Mouse (Mus musculus): Measurements from ENCODE around the gene Ptprj.
"Not testable (repeated sequence)": the region's sequence is repeated elsewhere in the genome, so short reads cannot be mapped to it uniquely, and the experiment has no call there.

The Ptprj gene

DNA sequence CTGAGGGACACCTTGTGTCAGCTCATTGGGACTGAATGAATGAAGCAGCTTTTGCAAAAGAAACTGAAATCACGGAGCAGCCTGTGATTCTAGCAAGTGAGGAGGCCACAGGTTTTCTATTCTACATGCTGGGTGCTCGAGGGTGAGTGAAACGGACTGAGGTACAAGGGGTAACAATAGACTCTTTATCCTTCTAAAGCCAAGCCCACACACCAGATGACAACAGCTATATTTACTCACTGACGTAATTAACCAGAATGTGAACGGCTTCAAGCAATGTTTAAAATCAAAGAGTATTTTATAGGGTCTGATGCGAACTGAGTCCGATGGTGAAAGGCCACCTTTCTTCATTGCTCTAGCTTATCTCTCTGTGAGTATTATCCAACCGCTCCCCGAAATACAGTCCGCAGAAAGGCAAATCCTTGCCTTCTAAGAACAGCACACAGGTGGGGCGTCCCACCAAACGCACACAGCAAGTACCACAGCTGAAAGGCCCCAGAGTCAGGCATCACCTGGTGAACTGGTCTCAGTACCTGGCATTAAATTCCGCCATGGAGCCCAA lies 99.6 kb downstream of the Ptprj start:
- no peak for DNase-seq (ENCODE audit: low spot score)

DNA sequence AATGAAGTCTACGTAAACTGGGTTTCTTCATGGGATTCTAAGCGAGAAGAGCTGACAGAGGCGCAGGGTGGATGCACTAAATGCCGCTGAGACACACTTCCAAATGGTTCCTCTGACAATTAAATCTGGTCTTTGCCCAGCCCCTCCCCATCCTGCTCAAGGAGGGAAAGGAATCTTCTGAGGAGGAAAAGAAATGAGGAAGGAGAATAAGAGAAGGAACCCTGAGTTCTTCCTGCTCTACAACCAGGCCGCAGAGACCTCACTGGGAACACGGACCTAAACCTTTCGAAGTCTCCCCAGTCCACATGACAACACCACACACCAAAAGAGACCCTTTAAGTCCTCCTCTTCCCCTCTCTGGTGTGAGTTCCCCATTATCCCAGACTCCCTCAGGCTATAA lies 101.9 kb downstream of the Ptprj start:
- DNase-seq (ENCODE audit: low spot score), result no peak

DNA sequence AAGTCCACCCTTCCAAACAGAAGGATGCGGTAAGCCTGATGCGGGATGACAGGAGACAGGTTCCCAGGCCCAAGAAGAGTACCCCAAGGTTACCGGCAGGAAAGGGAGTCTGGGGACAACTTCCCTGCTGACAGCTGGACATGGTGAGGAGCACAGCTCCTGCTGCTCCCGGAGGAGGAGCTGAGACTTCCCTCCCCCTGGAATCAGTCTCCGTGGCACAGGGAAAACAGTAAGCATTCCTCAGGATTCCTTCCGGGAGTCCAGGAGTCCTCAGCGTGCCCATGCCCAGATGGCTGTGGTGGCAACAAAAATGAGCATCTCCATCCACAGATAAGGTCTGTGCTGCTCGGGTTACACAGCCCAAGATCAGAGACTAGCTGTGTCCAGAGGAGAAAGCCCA lies 102.8 kb downstream of the Ptprj start:
- no peak for DNase-seq (ENCODE audit: low spot score)

DNA sequence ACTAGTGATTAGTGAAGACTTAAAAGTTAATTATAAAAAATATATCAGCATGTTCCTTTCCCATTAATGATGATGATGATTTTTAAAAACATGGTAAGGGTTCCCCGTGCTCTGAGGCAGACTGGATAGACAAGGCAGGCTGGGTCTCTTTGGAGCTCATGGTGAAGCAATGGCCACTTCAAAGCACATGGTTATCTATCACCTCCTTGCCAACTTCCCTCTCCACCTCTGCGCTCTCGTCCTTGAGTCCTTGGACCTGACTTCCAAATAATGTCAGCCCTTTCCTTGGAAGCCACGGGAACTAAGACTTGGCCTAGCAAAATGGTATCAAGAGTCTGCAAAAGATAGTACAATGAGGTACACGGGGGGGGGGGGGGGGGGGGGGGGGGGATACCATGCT lies 103.7 kb downstream of the Ptprj start:
- no peak for DNase-seq (ENCODE audit: low spot score)

DNA sequence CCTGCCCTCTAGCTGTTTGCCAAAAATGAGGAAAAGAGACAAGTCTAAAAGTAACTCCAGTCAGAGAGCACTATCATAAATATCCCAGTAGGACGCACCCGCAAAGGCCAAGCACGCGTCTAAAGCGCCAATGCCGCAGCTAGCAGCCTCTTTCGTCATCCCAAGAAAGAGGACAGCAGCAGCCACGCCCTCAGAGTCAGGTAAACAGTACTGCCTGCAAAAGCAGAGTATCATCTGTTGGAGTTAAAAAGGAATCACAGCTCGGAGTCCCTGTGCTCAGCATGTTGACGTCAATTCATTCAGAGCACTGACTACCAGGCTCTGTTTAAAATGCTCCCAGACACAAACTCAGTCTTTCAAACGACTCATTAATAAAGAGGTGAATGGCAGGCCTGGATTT lies 104.1 kb downstream of the Ptprj start:
- no peak for DNase-seq (ENCODE audit: low spot score)

DNA sequence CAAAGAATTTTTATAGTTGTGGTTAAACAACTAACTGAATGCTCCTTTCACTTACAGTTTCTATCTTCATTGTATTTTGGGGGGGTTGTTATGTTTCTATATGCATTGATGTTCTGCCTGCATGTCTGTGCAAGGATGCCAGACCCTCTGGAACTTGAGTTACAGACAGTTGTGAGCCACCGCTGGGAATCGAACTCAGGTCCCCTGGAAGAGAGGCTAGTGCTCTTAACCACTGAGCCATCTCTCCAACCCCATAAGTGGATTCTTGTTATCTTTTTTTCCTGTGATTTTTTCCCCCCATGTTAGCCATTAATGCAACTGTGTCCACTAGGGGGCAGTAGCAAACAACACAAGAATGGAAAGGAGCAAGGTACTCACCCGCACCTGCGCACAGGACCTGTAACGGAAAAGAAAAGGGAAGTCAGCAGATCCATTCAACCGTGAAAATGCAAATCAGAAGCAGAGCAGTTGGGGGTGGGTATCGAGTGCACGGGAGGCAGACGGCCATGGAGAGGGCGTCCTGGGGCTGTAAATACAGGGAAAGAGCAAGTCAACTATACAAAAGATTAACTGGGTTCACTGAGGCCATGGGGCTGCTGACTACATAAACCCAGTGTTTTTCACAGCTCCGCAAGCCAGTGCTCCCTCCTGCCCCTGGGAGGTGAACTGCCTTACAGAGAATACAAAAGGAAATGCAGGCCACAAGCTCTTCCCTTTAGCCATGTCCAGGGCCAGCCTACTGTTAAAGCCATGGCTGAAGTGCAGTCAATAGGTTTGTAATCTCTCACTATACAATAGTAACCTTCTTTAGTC lies 105.6 kb downstream of the Ptprj start:
- peak; percentile 80 for DNase-seq (ENCODE audit: low spot score)

DNA sequence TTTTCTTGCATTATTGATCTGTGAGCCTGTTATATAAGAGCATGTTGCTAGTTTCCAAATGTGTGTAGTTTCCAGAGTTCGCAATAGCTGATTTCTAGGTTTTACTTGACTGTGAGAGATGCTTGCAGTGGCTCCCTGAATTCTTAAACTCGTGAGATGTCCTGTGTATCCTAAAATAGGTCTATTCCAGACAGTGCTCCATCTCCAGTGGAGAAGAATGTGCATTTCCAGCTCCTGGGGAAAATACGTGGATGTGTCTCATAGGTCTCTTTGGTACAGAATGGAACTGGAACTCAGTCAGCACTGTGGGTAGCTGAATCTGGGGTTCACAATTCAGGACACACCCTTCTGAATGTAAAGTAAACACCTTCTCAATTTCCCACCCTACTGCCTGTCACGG lies 107.7 kb downstream of the Ptprj start:
- no peak for DNase-seq (ENCODE audit: low spot score)

DNA sequence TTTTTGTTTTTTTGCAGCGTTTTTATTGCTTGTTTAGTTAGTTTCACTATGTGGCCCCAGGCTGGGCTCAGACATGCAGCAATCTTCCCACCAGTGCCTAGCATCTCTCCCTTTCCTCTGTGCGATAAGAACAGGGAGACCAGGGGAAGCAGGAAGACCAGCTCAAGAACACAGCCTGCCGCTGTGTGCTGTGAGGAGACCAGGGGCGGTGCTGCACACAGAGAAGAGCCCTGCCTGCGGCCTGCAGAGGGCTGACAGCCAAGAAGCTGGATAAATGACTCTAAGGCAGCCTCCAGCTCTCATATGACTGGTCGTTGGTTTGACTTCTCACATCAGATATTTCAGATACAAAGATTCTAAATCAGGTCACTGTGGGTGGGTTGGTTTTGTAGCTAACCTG lies 110.3 kb downstream of the Ptprj start:
- DNase-seq (ENCODE audit: low spot score), result no peak

DNA sequence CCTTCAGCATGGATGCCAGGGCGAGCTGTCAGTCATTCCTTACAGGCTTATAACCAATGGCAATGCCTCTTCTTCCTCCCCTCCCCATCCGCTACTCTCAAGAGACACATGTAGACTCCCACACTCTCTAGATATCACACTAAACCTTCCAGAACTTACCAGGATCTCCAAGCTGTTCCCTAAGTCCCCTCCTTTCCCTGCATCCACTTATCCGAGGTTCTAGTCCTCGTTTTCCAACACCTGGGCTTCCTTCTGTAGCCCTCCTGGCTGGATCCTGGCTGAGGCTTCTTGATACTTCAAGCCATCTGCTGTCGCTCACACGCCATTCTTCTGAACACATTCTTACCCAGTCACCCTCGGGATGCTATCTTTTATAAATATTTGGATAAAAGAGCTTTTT lies 114.0 kb downstream of the Ptprj start:
- no peak for DNase-seq (ENCODE audit: low spot score)

DNA sequence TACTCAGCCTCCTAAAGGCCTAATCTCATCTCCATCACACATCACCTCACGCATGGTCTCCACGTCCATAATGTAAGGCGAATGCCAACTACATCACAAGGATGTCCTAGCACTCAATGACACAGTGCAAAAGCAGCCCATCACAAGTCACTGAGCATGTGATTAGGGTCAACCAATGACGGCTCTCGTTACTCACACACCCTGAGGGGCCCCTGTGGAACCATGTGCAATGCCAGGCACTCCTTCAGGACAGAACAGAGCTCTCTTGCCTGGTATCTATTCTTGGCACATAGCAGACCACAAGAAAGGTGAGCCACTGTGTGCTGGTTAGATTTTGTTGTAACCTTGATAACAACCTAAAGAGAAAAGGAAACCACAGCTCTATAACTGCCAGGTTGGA lies 116.7 kb downstream of the Ptprj start:
- DNase-seq (ENCODE audit: low spot score), result no peak

DNA sequence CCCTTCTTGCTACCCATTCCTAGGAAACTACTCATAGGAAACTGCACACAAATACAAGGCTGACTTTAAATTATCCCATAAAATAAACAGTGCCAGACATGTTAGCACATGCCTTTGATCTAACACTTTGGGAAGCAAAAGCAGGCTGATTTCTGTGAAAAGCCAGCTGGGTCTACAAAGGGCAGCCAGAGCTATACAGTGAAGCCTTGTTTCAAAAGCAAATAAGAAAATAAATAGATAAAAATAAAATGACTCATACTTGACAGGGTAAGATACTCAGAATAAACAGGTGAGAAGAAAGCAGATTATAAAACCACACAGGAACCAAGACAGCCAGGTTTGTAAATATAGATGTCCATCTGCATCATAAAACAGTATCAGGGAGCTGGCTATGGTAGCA lies 118.2 kb downstream of the Ptprj start:
- no peak for DNase-seq (ENCODE audit: low spot score)

DNA sequence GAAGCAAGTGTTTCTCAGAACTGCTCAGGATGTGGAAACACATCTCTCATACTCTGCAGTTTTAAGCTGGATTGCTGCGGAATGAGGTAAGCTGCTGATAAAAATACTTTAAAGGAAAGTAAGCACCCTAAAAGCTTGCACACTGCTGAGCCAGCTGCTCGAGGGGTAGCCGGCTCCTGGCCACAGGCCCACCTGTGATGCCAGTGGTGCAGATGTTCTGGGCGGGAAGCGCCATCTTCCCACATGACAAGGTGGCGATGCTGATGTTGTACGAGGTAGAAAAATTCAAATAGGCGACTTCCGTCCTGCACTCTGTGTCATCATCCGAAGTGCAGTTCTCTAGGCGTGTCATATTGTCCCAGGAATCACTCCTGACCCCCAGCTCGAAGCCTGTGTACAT lies 122.5 kb downstream of the Ptprj start:
- no peak for DNase-seq (ENCODE audit: low spot score)

DNA sequence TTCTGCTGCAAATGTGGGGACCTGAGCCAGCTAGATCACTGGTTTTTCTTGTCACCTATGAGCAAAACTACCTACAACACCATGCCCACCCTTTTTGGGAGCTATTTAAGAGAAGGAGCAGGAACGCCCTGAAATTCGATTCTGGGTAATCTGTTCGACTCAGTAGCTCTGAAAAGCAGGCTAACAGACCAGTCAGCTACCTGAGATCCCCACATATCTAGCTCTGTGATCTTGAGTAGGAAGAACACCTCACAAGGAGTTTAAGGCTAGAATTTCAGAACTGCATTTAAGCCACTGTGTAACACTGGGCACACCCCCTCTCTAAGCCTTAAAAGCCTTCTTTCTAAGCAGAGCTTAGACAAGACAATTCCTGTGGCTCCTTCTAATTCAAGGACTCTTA lies 128.1 kb downstream of the Ptprj start:
- no peak for DNase-seq (ENCODE audit: low spot score)

DNA sequence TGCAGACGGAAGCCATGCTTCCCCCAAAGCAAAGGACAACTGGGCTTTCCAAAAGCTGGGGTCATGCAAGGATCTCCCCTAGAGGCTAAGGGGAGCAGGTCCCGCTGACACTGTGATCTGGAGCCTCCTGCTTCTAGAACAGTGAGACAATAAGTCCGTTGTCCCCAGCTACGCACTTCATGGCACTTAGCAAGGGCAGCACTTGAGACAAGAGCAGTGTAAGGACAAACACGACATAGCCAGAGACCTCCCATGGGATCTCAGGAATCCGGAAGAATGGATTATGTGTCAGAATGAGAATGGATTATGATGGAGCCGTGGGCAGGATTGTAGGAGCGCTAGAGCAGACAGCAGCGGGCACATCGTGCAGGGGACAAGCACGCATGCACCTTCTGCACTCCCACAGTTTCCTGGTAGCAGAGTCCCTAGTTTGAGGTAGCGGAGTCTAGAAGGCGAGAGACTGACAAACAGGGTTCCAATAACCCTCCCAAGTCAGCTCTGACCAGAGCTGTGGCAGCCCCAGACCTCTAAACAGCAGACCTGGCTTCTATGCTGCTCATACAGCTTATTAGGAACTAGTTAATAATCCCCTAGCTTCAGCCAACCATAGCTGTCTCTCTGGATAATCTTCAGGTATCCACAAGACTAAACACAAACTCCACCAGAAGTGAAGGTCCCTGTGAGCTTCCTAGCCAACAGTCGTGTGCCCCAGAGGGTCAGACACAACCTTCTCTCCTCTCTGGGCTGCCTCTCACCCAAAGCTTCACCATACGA lies 131.3 kb downstream of the Ptprj start:
- no peak for DNase-seq (ENCODE audit: low spot score)

DNA sequence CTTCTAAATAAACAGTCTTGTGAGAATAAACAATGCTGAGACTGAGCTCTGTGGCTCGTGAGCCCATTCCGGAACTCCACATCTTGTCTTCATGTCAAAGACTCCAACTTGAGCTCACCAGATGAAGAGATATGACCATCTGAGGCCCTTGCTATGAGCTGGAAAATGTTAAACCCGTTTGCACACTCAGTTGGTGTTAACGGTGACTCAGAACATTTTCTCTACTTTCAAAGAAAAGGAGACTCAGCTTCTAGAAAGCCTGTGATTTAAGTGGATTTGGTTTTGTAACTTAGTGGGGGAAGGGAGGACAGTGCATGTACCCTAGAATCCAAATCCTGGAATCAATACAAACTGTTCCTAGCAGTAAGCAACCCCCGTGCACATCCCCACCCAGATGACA lies 136.6 kb downstream of the Ptprj start:
- no peak for DNase-seq (ENCODE audit: low spot score)

DNA sequence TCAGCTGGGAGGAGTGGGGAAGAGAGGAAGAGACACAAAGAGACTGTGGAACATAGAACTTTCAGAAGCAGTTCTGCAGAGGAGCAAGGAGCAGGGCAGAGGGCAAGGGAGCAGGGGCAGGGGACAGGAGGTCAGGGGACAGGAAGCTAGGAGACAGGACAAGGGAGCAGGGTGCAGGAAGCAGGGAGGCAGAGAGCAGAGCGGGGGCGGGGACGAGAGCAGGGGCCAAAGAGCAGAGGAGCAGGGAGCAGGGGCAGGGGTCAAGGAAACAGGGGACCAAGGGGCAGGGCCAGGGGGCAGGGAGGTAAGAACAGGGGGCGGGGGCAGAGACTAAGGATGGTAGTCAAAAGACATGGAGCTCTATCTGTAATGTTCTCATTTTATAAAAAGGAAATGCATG lies 138.6 kb downstream of the Ptprj start:
- not testable (repeated sequence) for DNase-seq (ENCODE audit: low spot score)

DNA sequence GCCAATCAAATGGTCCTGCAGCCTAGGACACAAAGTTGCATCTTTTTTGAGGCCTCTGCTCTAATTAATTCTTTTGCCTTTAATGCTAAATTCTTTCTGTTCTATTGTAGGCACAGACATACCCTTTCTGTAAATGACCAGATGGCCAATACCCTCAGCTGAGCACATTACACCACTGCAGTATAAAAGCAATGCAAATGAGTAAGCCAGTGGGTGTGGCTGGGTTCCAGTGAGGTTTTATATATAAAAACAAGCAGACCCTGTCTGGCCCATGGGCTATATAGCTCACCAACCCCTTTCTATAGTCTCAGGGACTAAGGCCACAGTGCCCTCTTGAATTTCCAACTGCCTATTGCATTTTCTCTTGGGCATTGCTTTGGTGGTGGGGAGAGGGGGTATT lies 140.3 kb downstream of the Ptprj start:
- DNase-seq (ENCODE audit: low spot score), result not testable (repeated sequence)

DNA sequence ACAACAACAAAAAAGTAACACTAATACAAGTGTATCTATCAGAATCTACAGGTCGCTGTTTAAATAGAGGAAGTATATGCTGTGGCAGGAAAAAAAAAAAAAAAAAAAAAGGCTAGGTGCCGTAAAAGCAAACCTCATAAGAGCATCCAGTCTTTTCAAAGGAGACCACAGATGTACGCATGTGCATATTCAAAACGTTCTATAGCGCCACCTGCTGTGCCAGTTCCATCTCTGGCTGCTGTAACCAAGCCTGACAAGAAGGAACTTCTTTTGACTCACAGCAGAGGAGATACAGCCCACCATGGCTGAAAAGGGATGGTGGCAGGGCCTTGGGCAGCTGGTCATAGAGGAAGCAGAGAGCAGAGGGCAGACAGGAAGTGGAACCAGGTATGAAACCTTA lies 143.0 kb downstream of the Ptprj start:
- not testable (repeated sequence) for DNase-seq (ENCODE audit: low spot score)

DNA sequence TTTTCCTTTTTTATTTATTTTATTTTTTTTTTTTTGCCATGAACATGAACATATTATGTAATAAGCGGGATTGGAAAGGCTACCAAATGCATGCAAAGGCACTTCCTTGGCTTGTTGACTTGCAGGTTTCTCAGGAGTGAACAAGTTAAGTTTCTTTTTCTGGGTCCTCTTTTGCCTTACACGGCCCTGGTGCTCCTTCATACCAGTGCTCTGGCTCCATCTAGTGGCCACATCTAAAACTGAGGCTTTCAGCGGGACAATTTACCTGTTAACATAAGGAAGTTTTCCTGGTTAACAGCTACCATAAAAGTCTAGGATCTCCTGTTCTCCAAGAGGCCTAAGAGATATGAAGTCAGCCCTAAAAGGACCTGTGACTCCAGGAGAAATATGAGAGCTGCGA lies 150.7 kb downstream of the Ptprj start:
- not testable (repeated sequence) for DNase-seq (ENCODE audit: low spot score)

DNA sequence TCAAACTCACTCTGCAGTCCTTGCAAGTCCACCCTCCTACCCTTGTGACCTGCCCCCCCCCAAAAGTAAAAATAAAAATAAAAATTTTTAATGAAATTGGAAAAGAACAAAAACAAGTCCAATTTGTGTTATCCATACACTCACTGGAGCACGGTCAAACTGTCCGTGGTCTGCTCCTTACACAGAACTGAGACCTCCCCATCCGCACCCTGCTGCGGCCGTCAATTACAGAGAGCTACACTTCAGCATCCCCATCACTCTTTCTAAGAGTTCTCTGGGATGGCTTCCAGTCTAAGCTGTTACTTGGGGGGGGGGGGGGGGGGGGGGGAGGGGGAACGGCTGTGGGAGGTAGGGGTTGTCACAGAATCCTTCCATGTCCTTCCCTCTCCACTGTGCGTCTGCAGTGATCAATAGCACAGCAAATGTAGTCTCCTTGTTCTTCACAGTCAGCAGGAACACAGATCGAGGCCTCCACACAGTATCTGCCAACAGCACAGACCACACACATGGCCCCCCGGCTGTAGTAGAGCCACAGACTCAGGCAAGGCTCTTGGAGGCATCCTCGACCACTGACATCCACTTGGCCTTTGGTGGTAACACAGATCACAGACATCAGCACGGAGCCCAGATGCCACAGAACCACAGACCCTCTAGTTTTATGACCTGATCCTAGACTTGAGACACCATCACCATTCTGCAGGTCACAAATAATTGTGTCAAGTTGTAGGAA lies 151.3 kb downstream of the Ptprj start:
- DNase-seq (ENCODE audit: low spot score), result not testable (repeated sequence)

DNA sequence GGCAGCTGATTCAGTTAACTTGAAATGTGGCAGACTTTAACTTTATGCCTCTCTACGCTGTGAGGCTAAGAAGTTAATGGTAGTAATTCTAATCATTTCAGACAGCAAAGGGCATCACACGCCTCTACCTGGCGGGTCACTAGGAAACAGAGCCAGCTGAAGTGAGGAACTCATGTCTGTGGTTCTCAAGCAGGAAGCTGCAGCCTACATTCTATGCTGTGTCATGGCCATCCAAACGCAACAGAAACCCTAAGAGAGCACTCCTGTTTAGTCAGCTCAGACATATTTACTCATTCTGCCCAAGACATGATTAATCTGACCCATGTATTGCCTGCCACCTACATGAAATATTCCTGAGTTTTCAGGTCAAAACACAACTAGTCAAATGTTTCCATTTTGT lies 155.5 kb downstream of the Ptprj start:
- not testable (repeated sequence) for DNase-seq (ENCODE audit: low spot score)

DNA sequence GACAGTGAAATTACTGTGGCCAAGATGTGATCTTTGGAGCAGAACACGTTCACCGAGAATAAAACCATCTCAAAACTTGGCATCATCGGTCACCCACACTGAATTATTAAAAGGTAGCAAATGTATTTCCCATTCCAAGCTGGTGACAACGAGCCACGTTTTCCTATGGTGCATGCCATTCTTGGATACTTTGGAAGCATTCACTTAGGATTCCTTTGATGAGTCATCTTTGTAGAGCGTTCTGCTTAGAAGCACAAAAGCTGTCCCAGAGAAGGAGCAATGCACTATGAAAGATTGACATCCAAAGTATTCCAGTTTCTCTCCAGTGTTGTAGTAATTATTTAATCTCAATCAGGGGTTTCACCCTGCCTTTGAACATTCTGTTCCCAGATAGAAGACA lies 158.2 kb downstream of the Ptprj start:
- not testable (repeated sequence) for DNase-seq (ENCODE audit: low spot score)

Measured in spleen, adult 12 weeks (tissue).